Mouse (Mus musculus) heart, adult 18-20 months (tissue): ENCODE data around the gene Dennd6a. TPM values are rescaled to one million over a fixed set of nuclear protein-coding genes. Genes with fewer than 3 reads are reported as not detected.
"Not testable (repeated sequence)": the region's sequence is repeated elsewhere in the genome, so short reads cannot be mapped to it uniquely, and the experiment has no call there.

Source experiments
- DNase-seq, 2 experiments: peaks; one replicate each; pipeline ENCODE4 v3.0.0; 2021 to 2022; ENCODE audit warnings: mixed read lengths in 1 of 2
- total RNA-seq, 2 experiments: library from RNA; stranded (reverse); gene quantifications; 2 replicates each; pipeline ENCODE4 v1.2.3; 2021

Gene Dennd6a
- total RNA-seq, 2 experiments from 2014 or later = 12.4 to 12.9 TPM

DNA sequence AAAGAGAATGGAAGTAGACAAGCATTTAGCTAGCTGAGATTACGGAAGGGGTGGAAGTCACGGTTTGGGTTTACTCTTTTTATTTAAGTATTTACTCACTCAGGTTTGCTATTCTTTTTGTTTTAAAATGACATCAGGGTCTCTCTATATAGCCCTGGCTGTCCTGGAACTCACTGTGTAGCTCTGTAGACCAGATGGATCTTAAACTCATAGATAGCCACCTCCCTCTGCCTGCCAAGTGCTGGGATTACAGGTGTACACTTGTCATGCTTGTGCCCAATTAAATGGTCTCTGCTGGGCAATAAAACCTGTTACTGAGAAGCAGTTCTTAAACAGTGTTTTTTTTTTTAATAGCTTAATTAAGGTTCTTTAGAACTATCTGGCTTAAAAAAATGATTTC is 66.3 kb downstream of the Dennd6a start:
- DNase-seq = no peak

GRCm38 (mm10) chr14:26643006-26643624 is 69.5 kb downstream of the Dennd6a start:
- DNase-seq = no peak

DNA sequence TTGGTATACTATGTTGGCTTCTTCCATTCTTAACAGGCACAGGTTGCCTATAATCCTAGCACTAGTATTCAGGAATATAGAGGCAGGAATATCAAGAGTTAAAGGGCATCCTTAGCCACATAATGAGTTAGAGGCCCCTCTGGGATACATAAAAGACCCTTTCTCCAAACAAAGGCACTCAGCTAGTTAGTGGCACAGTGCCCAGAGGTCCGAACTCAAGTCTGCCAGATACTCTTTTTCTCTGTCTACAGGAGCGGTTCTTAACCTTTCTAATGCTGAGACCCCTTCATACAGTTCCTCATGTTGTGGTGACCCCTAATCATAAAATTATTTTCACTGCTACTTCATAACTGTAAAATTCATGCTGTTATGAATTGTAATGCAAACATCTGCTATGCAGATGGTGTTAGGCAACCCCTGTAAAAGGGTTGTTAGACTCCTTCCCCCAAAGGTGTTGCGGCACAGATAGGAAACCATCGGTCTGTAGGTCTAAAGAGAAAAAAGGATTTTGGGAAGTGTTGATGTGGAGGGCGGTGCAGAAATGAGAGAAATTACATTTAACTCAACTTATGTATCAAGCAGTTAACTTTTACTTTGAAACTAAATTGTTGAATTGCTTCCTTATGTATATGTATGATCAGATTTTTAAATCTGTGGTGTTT is 72.5 kb downstream of the Dennd6a start:
- no peak for DNase-seq

DNA sequence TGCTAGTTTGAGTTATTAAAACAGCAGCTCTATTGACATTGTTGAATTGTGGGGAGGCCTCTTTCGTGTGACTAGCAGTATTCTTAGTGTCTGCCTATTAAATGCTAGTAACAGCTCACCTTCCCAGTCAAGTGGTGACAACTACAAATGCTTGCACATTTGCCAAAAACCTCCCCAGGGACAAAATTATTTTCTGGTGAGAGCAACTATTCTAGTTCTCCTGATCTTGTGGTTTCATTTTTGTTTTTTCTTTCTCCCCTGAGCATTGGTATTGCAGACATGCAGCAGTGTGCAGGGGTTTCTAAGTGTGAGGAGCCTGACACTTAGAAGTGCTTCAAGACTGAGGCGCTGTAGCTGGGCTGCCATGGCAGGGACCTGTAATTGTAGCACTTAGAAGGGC is 74.2 kb downstream of the Dennd6a start:
- DNase-seq = no peak

DNA sequence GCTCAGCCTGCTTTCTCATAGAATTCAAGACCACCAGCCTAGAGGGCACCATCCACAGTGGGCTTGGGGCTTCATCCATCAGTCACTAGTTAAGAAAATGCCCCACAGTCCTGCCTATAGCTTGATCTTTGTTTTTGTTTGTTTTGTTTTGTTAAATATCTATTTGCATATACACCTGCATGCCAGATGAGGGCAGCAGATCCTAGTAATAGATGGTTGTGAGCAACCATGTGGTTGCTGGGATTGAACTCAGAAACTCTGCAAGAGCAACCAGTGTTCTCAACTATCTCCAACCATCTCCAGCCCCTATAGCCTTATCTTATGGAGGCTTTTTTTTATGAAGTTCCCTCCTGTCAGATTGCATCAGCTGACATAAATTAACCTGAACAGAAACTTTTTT is 78.2 kb downstream of the Dennd6a start:
- DNase-seq = no peak

DNA sequence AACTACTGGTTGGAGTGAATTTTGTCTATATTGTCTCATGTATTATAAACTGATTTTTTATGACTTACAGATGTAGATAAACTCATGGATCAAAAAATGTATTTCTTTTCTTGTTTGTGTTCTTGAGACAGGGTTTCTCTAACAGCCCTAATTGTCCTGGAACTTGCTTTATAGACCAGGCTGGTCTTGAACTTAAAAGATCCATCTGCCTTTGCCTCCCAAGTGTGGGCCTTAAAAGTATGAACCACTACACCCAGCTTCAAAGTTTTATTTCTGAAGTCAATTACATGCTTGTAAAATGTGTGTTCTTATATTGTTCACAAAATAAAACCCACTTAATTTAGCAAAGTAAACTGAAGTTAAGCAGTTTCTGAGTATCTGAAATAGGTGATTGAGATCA is 84.5 kb downstream of the Dennd6a start:
- DNase-seq = no peak

DNA sequence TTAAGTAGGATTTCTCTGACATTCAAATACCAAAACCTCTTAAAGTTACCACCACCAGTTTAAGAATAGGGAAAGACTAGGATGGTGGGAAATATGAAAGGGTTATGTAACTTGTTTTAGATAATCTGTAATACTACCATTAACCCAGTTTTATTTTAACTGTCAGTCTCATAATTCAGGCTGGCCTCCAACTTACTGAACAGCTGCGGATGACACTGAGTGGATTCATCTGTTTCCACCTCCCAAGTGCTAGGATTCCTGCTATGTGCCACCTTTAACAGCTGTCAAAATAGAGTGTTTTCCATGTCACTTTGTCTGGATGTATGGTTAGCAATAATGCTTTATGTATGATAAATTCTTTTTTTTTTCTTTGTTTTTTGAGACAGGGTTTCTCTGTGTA is 86.6 kb downstream of the Dennd6a start:
- no peak for DNase-seq

- DNase-seq = no peak
These were observed 88.4 kb downstream of the Dennd6a start for GRCm38 (mm10) chr14:26662016-26662415.

DNA sequence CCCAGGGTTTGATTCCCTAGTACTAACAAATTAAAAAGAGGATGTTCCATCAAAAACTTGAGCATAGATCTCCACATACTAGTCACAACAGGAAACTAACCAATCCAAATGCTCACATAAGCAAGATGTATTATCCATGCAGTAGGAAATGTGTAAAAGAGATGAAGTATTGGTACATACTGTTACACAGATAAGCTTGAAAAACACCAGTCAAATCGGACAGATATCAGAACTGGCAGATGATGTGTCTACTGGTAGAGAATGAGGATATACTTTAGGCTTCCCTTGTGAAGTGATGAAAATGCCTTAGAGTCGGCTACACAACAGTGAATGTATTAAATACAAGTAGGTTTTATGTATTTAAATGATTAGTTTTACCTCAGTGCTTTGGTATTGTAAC is 88.8 kb downstream of the Dennd6a start:
- DNase-seq = no peak

- DNase-seq = no peak
These were observed 90.2 kb downstream of the Dennd6a start for GRCm38 (mm10) chr14:26663851-26664250.

- no peak for DNase-seq
These were observed 94.3 kb downstream of the Dennd6a start for GRCm38 (mm10) chr14:26667991-26668370.

- DNase-seq = peak in 1 of 2 experiments; percentile 22
These were observed 95.0 kb downstream of the Dennd6a start for GRCm38 (mm10) chr14:26668371-26669291.

DNA sequence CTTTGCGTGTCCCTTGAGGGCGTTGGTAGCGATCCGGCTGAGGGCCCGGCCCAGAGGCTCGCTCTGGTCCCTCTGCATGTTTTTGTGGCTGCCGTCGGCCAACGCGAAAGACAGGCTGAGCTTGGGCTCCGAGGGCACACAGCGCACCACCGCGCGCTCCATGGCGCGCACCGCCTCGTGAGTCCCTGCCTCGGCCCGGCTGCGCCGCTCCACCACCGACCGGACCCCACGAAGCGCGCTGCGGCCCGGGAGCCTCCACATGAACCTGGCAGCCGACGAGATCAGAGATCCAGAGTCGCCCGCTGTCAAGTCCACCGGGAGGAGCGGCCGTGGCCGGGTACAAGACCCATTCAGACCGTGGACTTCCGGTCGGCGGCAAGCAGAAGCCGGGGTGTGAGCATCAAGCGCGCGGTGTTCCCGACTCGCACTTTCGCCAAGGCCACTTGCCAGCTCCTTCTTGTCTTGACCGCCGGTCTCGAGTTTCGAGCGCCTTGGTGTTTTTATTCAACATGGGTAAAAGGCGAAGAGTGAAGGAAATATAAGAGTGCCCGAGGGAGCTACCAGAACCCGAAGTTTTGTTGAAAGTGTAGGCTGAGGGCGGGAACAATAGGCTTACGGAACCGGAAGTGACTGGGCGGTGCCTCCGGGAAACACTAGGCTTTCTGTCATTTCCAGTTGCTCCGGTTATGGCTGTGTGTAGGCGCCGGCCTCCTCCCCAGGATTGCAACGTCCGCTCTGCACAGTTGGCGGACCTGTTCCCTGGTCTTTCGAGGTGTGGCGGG is 95.8 kb downstream of the Dennd6a start, which contains the start of gene Pde12:
Pde12 (minus strand) TSS at position 592 of the 782 bp plus-strand sequence.
- DNase-seq = peak; percentile 91 to 94

DNA sequence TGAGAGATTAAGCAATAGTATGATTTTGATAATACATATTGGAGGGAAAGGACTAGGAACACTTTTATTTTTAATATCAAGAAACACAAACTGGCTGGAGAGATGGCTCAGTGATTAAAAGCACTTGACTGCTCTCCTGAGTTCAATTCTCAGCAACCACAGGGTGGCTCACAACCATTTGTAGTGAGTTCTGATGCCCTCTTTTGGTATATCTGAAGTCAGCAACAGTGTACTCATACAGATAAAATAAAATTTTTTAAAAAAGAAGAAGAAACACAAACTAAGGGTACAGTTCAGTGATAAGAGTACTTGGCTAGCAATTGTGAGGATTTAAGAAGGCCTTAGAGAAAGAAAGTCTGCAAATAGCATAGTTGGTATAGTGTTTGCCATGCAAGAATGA is 97.3 kb downstream of the Dennd6a start:
- DNase-seq = no peak

- not testable (repeated sequence) for DNase-seq
These were observed 98.4 kb downstream of the Dennd6a start for GRCm38 (mm10) chr14:26671870-26672615.

- not testable (repeated sequence) for DNase-seq
These were observed 101.0 kb downstream of the Dennd6a start for GRCm38 (mm10) chr14:26674476-26675169.

DNA sequence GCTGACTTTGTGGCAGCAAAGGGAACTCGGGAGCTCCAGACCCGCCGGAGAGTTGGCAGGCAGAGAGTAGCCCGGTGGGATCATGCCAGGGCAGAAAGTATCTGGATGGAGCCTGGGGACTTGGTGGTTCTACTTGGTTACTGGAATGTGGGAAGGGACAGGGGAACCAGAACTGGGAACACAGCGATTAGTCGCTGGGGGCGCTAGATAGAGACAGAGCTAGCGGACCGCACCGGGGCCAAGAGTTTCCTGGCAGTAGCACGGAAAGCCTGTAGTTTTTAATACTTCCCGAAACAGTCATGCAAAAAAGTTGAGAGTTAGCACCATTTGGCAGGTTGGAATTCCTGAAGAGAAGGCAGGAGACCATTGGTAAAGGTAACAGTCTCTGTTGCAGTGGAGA is 101.7 kb downstream of the Dennd6a start:
- DNase-seq = peak; percentile 36 to 41

DNA sequence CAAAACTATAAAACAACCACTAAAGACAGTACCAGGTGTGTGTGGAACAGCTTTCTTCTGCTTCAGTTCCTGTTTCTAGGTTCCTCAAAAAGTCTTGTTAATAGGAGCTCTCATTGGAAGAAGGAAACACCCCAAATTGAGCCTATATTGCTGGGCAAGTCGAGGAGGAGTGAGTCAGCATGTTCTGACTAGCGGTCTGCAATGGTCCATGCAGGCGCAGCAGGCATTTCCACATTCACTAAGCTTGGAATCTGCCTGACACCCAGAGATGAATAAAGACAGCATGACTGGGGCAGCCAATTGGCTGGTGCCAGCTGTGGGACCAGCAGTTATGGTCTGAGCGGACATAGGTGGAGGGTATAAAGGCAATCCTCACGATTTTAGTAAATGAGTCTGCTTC is 102.1 kb downstream of the Dennd6a start:
- DNase-seq = peak in 1 of 2 experiments; percentile 7
